Mouse (Mus musculus): ENCODE measurements around the gene Eif3j1. TPM values are rescaled to one million over a fixed set of nuclear protein-coding genes. Genes with fewer than 3 reads are reported as not detected.
"Not testable (repeated sequence)": the region's sequence is repeated elsewhere in the genome, so short reads cannot be mapped to it uniquely, and the experiment has no call there.

Gene Eif3j1
- polyA plus RNA-seq, 1 experiment from 2014 or later = 9.1 TPM

- H3K4me1 ChIP-seq (replicated peaks; ENCODE audit: control insufficient read depth, insufficient read depth, low read length) = peaks cover 9% of the 10 kb centered on the region
- ATAC-seq (ENCODE audit: low read depth) = peak; percentile 76
- H3K36me3 ChIP-seq (ENCODE audit: control insufficient read depth, insufficient read depth, low read length) = peaks cover 12% of the 10 kb centered on the region
- no peak overlapping the region; the same call in 1 of the 2 replicates for H3K9ac ChIP-seq (ENCODE audit: low read length)
- H3K4me3 ChIP-seq (ENCODE audit: low read length) = no peak overlapping the region
- H3K27ac ChIP-seq (ENCODE audit: low read length) = peak overlapping the region; percentile 64
- H3K9me3 ChIP-seq (ENCODE audit: control insufficient read depth, low read length) = no peaks in the 10 kb centered on the region
- H3K4me2 ChIP-seq (ENCODE audit: low read depth, low read length) = no peak overlapping the region
- H3K27me3 ChIP-seq (ENCODE audit: control insufficient read depth, insufficient read depth, low read depth, low read length) = no peaks in the 10 kb centered on the region
- 35% methylated on average over 4 of the region's 4 CpGs for WGBS
Observed at GRCm38 (mm10) chr2:122086446-122086845, 58.1 kb downstream of the Eif3j1 start.

GRCm38 (mm10) chr2:122093844-122094243 lies 65.5 kb downstream of the Eif3j1 start:
- H3K9me3 ChIP-seq (ENCODE audit: control insufficient read depth, low read length) = no peaks in the 10 kb centered on the region
- no peaks in the 10 kb centered on the region for H3K27me3 ChIP-seq (ENCODE audit: control insufficient read depth, insufficient read depth, low read depth, low read length)
- no peak overlapping the region for H3K4me2 ChIP-seq (ENCODE audit: low read depth, low read length)
- no peak for ATAC-seq (ENCODE audit: low read depth)
- WGBS = 93% methylated on average over 4 of the region's 4 CpGs
- no peak overlapping the region for H3K27ac ChIP-seq (ENCODE audit: low read length)
- H3K36me3 ChIP-seq (ENCODE audit: control insufficient read depth, insufficient read depth, low read length) = peaks cover 23% of the 10 kb centered on the region
- H3K9ac ChIP-seq (ENCODE audit: low read length) = no peak overlapping the region
- H3K4me1 ChIP-seq (replicated peaks; ENCODE audit: control insufficient read depth, insufficient read depth, low read length) = no peaks in the 10 kb centered on the region
- H3K4me3 ChIP-seq (ENCODE audit: low read length) = no peak overlapping the region

DNA sequence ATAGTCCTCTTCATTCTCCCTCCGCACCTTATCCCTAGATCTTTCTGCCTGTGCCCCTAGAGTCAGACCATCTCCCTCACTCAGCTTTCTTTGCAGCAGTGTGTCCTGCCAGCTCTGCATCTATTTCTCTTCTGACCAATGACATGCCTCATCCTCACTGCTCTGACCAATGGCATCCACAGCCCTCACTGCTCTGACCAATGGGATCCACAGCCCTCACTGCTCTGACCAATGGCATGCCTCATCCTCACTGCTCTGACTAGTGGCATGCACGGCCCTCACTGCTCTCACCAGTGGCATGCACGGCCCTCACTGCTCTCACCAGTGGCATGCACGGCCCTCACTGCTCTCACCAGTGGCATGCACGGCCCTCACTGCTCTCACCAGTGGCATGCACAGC lies 69.3 kb downstream of the Eif3j1 start:
- H3K4me3 ChIP-seq (ENCODE audit: low read length); H3K4me2 ChIP-seq (ENCODE audit: low read depth, low read length); H3K9me3 ChIP-seq (ENCODE audit: control insufficient read depth, low read length); H3K27ac ChIP-seq (ENCODE audit: low read length); H3K9ac ChIP-seq (ENCODE audit: low read length); H3K27me3 ChIP-seq (ENCODE audit: control insufficient read depth, insufficient read depth, low read depth, low read length); ATAC-seq (ENCODE audit: low read depth); H3K4me1 ChIP-seq (replicated peaks; ENCODE audit: control insufficient read depth, insufficient read depth, low read length): not testable (repeated sequence)
- H3K36me3 ChIP-seq (ENCODE audit: control insufficient read depth, insufficient read depth, low read length) = peaks cover 26% of the 10 kb centered on the region
- 72% methylated on average over 5 of the region's 5 CpGs for WGBS

DNA sequence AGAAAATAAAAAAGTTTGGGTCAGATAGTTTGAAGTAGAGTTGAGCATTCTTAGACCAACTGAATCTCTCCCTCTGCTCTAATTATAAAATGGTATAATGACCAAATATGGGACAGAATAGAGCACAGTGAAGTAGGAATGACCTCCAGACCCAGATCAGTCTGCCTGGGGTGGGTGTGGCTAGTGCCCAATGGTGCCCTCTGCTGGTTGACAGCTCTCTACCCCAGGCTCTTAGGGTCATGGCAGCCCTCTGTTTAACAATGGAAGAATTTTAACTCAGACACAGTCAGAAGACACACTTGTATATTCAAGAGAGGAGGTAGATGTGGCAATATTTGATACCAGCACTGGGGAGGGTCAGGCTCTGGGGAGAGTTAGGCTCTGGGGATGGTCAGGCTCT lies 73.7 kb downstream of the Eif3j1 start:
- Histone ChIP-seq H3K9ac (ENCODE audit: low read length) (no peak overlapping the region), H3K4me3 (ENCODE audit: low read length) (no peak overlapping the region), H3K4me1 (replicated peaks; ENCODE audit: control insufficient read depth, insufficient read depth, low read length) (no peaks in the 10 kb centered on the region), H3K27ac (ENCODE audit: low read length) (no peak overlapping the region), H3K9me3 (ENCODE audit: control insufficient read depth, low read length) (no peaks in the 10 kb centered on the region), H3K4me2 (ENCODE audit: low read depth, low read length) (no peak overlapping the region), H3K27me3 (ENCODE audit: control insufficient read depth, insufficient read depth, low read depth, low read length) (no peaks in the 10 kb centered on the region), H3K36me3 (ENCODE audit: control insufficient read depth, insufficient read depth, low read length) (peaks cover 19% of the 10 kb centered on the region)
- ATAC-seq (ENCODE audit: low read depth) = no peak

Small RNAs within 50 kb of the gene (microRNA-seq; reads per million reads assigned to microRNA genes)
- not detected for gene Gm47314

Other genes with a start within 250 kb of the Eif3j1 start
- 2.6 and 4.4 TPM in 2 replicates for gene Frmd5, start 221.5 kb upstream of the Eif3j1 start, polyA plus RNA-seq (2015; fragmentation: Nextera tagmentation; extraction: Ambion mirVana)
- gene Casc4, start 161.6 kb upstream of the Eif3j1 start, polyA plus RNA-seq (2015; fragmentation: Nextera tagmentation; extraction: Ambion mirVana) = 14.6 and 17.6 TPM in 2 replicates
- gene Ctdspl2, start 72.5 kb upstream of the Eif3j1 start, polyA plus RNA-seq (2015; fragmentation: Nextera tagmentation; extraction: Ambion mirVana) = 48.2 and 50.5 TPM in 2 replicates
- gene Mageb3, start 72.5 kb upstream of the Eif3j1 start, polyA plus RNA-seq (2015; fragmentation: Nextera tagmentation; extraction: Ambion mirVana) = 0.11 and 0.13 TPM in 2 replicates
- 8.9 and 9.5 TPM in 2 replicates for gene Spg11, start 89.8 kb downstream of the Eif3j1 start, polyA plus RNA-seq (2015; fragmentation: Nextera tagmentation; extraction: Ambion mirVana)
- gene B2m, start 119.1 kb downstream of the Eif3j1 start, polyA plus RNA-seq (2015; fragmentation: Nextera tagmentation; extraction: Ambion mirVana) = 408 and 412 TPM in 2 replicates
- gene Trim69, start 132.2 kb downstream of the Eif3j1 start, polyA plus RNA-seq (2015; fragmentation: Nextera tagmentation; extraction: Ambion mirVana) = 0.11 TPM in 1 of 2 replicates, not detected in the other
- not detected in 2 replicates for gene Patl2, start 157.6 kb downstream of the Eif3j1 start, polyA plus RNA-seq (2015; fragmentation: Nextera tagmentation; extraction: Ambion mirVana)
- not detected in 2 replicates for gene Terb2, start 157.7 kb downstream of the Eif3j1 start, polyA plus RNA-seq (2015; fragmentation: Nextera tagmentation; extraction: Ambion mirVana)
- 23.4 and 26.2 TPM in 2 replicates for gene Sord, start 206.2 kb downstream of the Eif3j1 start, polyA plus RNA-seq (2015; fragmentation: Nextera tagmentation; extraction: Ambion mirVana)

All from lung, embryonic 16.5 days (tissue).